26 mouse cellular contexts compared by ENCODE assay signal in genomic region chr17:63310021-63310420, GRCm38 (mm10).
"Had no signal": no experiment of that assay in that cellular context is flagged by ENCODE, and none has a peak within 500 bp of the region (broad histone marks: within the 10 kb centered on the region; RNA-seq: fewer than 3 reads in every experiment).

No protein-coding gene starts in this region.

- H3K9me3 ChIP-seq: heart, embryonic 15.5 days; hindbrain, embryonic 13.5 days; hindbrain, embryonic 15.5 days; limb, embryonic 15.5 days had no signal

- H3K9ac ChIP-seq: heart, embryonic 13.5 days; heart, embryonic 15.5 days; hindbrain, embryonic 13.5 days; hindbrain, embryonic 15.5 days; kidney, embryonic 15.5 days; limb, embryonic 13.5 days; limb, embryonic 15.5 days; liver, embryonic 14.5 days had no signal

- DNase-seq: gastrocnemius, postnatal 14 days; gastrocnemius, postnatal 36 days; heart, adult 11 months; heart, adult 2 months; heart, postnatal 14 days; heart, postnatal 36 days; kidney, adult 11 months; kidney, adult 2 months; kidney, adult 9 months; kidney, postnatal 14 days; kidney, postnatal 36 days; layer of hippocampus, adult 9-11 months; layer of hippocampus, postnatal 36 days; left cerebral cortex, postnatal 4 days had no signal

- H3K4me3 ChIP-seq: heart, adult 2 months; heart, embryonic 13.5 days; heart, embryonic 15.5 days; hindbrain, embryonic 13.5 days; hindbrain, embryonic 15.5 days; kidney, embryonic 15.5 days; limb, embryonic 13.5 days; limb, embryonic 15.5 days had no signal

- H3K27me3 ChIP-seq: heart, embryonic 13.5 days; heart, embryonic 15.5 days; hindbrain, embryonic 13.5 days; hindbrain, embryonic 15.5 days; kidney, embryonic 15.5 days; limb, embryonic 13.5 days; limb, embryonic 15.5 days had no signal

- H3K36me3 ChIP-seq: heart, embryonic 13.5 days; heart, embryonic 15.5 days; hindbrain, embryonic 13.5 days; hindbrain, embryonic 15.5 days; limb, embryonic 13.5 days; limb, embryonic 15.5 days had no signal

- ATAC-seq: hindbrain, postnatal 0 days; intestine, embryonic 16.5 days had no signal

- H3K4me2 ChIP-seq: heart, embryonic 11.5 days; heart, embryonic 13.5 days; heart, embryonic 15.5 days; hindbrain, embryonic 13.5 days; hindbrain, embryonic 15.5 days; kidney, embryonic 15.5 days; limb, embryonic 13.5 days; limb, embryonic 15.5 days had no signal

- H3K4me1 ChIP-seq: hindbrain, embryonic 15.5 days; limb, embryonic 15.5 days had no signal

- H3K27ac ChIP-seq: heart, adult 2 months; heart, embryonic 13.5 days; heart, embryonic 15.5 days; hindbrain, embryonic 13.5 days; hindbrain, embryonic 15.5 days; hindbrain, postnatal 0 days; kidney, embryonic 15.5 days; kidney, postnatal 0 days; limb, embryonic 13.5 days; limb, embryonic 15.5 days; liver, embryonic 14.5 days had no signal
